Mouse (Mus musculus) lung, postnatal 0 days (tissue): ENCODE measurements around the gene Tmem50b. TPM values are rescaled to one million over a fixed set of nuclear protein-coding genes. Genes with fewer than 3 reads are reported as not detected.

Experiments used
- ATAC-seq: fragments of 200-750 bp; cut with Nextera tagmentation; 2 replicates; pipeline ENCODE4 v1.8.0; 2017; ENCODE audit warnings: moderate library complexity
- DNase-seq: peaks from one replicate; pipeline ENCODE4 v3.0.0-alpha.2; 2016; ENCODE audit warnings: low spot score
- H3K27ac ChIP-seq: fragments of 300-500 bp; sonication (generic); 2 replicates; pipeline ENCODE4 v1.5.1; 2014; ENCODE audit warnings: antibody characterized with exemption, mild to moderate bottlenecking, low read length, mixed read lengths
- H3K27me3 ChIP-seq: fragments of 300-500 bp; sonication (generic); replicated peaks from 2 replicates; pipeline ENCODE4 v1.6.1; 2014; ENCODE audit warnings: low read length, mixed read lengths; ENCODE audit not compliant: insufficient read depth
- H3K36me3 ChIP-seq: fragments of 300-500 bp; sonication (generic); 2 replicates; pipeline ENCODE4 v1.6.1; 2014; ENCODE audit warnings: low read length, mixed read lengths; ENCODE audit not compliant: insufficient read depth
- H3K4me1 ChIP-seq: fragments of 300-500 bp; sonication (generic); 2 replicates; pipeline ENCODE4 v1.6.1; 2014; ENCODE audit warnings: antibody characterized with exemption, low read depth, low read length, mixed read lengths; ENCODE audit not compliant: insufficient read depth
- H3K4me2 ChIP-seq: fragments of 300-500 bp; sonication (generic); replicated peaks from 2 replicates; pipeline ENCODE4 v1.6.1; 2014; ENCODE audit warnings: low read depth, mild to moderate bottlenecking, low read length, moderate library complexity, mixed read lengths
- H3K4me3 ChIP-seq: fragments of 300-500 bp; sonication (generic); 2 replicates; pipeline ENCODE4 v1.5.1; 2014; ENCODE audit warnings: low read depth, low read length
- H3K9ac ChIP-seq: fragments of 300-500 bp; sonication (generic); replicated peaks from 2 replicates; pipeline ENCODE4 v1.6.1; 2014; ENCODE audit warnings: low read depth, mild to moderate bottlenecking
- H3K9me3 ChIP-seq: fragments of 300-500 bp; sonication (generic); 2 replicates; pipeline ENCODE4 v1.6.1; 2016; ENCODE audit warnings: low read length, mixed read lengths
- CTCF ChIP-seq: IDR thresholded peaks from 2 replicates; pipeline ENCODE4 v1.5.1; 2016; ENCODE audit warnings: antibody characterized with exemption, mild to moderate bottlenecking
- EP300 ChIP-seq: IDR thresholded peaks from 2 replicates; pipeline ENCODE4 v1.6.1; 2016; ENCODE audit warnings: antibody characterized with exemption, mild to moderate bottlenecking, control low read depth
- WGBS: fragments of 180-500 bp; shearing (Covaris S2); extraction: QIAGEN DNeasy Blood & Tissue Kit; methylation state at CpG from one replicate; pipeline ENCODE4 v1.1.7; 2014; 5-methylcytosine and 5-hydroxymethylcytosine counted together
- polyA plus RNA-seq: library from polyadenylated mRNA; unstranded; fragments of >200 nt; fragmentation: Nextera tagmentation; extraction: Ambion mirVana; gene quantifications from 2 replicates; pipeline ENCODE4 v1.2.1, GENCODE M21; 2015

The Tmem50b gene
- polyA plus RNA-seq, 1 experiment from 2014 or later = 160 TPM

DNA sequence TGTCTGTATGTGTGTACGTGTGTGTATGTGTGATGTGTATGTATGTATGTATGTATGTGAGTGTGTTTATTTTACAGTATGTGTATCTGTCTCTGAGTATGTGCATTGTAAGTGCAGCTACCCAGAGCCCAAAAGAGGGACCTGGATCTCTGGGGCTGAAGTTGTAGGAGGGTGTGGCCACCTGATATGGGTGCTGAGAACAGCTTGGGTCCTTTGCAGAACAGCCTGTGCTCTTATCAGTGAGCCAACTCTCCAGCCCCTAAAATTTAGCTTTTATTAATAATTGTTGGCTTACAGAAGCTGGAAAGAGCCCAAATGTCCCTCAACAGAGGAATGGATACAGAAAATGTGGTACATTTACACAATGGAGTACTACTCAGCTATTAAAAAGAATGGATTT, 54.0 kb downstream of the Tmem50b start:
- H3K36me3 ChIP-seq = no peaks in the 10 kb centered on the region
- ATAC-seq (no peak), DNase-seq (no peak)
- H3K4me3 ChIP-seq = no peak overlapping the region
- no peak overlapping the region for H3K27ac ChIP-seq
- no peak overlapping the region for H3K9ac ChIP-seq
- H3K4me1 ChIP-seq = peaks cover 20% of the 10 kb centered on the region
- no peak overlapping the region for H3K4me2 ChIP-seq
- no peaks in the 10 kb centered on the region for H3K27me3 ChIP-seq
- no peaks in the 10 kb centered on the region for H3K9me3 ChIP-seq
- TF ChIP-seq EP300 (no peak), CTCF (no peak)
- 93% methylated on average over 1 of the region's 1 CpGs for WGBS

DNA sequence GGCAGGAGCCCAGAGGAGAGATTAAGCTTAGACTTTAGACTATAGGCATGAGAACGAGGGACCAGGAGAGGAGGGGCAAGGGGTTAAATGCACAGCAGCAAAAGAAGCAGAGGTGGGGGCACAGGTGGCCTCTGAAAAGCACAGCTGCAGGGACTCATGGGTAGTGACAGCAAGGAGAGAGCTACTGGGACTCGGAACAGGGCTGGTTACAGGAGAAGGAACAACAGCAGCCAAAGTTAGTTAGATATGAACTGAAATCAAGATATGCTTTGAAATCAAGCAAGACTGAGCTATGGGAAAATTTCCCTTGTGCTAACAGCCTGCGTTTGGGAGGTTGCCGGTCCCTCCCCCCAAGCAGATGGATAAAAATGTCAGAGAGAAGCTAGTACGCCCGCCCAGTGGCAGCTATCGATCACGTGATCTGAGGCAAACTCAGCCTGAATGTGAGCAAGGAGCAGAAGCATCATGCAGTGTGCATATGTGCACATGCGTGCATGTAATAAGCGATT, 56.0 kb downstream of the Tmem50b start:
- no peak overlapping the region for H3K4me2 ChIP-seq
- H3K36me3 ChIP-seq = no peaks in the 10 kb centered on the region
- H3K27ac ChIP-seq = no peak overlapping the region
- H3K4me1 ChIP-seq = peaks cover 18% of the 10 kb centered on the region
- peak; percentile 40 for DNase-seq
- no peak overlapping the region for H3K9ac ChIP-seq
- ATAC-seq = no peak
- H3K4me3 ChIP-seq = no peak overlapping the region
- WGBS = 31% methylated on average over 10 of the region's 10 CpGs
- TF ChIP-seq EP300 (no peak), CTCF (no peak)
- H3K27me3 ChIP-seq = no peaks in the 10 kb centered on the region
- no peaks in the 10 kb centered on the region for H3K9me3 ChIP-seq

DNA sequence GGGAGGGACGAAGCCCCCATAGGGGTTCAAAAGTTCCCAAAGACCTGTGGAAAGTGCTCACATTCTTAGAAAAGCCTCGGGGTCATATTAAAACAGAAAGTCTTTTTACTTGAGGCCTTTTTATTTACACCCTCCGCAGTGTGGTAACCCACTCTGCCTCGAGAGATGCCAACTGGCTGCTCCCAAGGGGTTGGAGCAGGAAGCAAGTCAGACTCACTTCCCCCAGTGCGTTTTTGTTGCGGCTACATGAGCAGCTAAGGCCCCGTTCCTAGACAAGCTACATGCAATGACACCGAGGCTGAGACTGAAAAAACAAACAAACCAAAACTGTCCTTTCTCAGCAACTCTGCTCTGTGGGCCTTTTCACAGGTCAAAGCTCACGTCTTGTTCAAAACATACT, 59.1 kb downstream of the Tmem50b start:
- WGBS = 41% methylated on average over 9 of the region's 9 CpGs
- DNase-seq (no peak), ATAC-seq (0 out of 2 replicates have a peak, but pooled peaks have one; percentile 34)
- Histone ChIP-seq H3K9me3 (no peaks in the 10 kb centered on the region), H3K27me3 (peaks cover 5% of the 10 kb centered on the region; the same call in 1 of the 2 replicates), H3K9ac (no peak overlapping the region), H3K27ac (no peak overlapping the region), H3K4me2 (no peak overlapping the region), H3K36me3 (no peaks in the 10 kb centered on the region), H3K4me1 (peaks cover 3% of the 10 kb centered on the region; the same call in 1 of the 2 replicates), H3K4me3 (no peak overlapping the region)
- no peak for TF ChIP-seq EP300
- TF ChIP-seq CTCF = no peak

DNA sequence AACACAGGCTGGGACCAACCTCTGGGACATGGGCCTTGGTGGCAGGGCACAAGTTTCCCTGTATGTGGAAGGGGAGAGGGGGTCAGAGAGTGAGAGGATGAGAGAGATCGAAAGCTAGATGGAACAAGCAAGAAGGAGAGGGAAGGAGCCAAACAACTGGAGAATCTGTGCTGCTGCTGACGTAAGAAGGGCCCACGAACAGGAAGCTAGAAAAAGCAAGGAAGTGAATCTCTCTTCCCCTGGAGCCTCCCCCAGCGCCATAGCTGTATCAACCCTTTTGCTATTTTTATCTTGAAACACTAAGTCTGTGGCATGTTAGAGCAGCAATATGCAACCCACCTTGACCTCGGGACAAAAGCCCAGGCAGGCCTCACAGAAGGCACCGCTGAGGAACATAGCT, 59.5 kb downstream of the Tmem50b start:
- Histone ChIP-seq H3K27me3 (peaks cover 5% of the 10 kb centered on the region; the same call in 1 of the 2 replicates), H3K27ac (no peak overlapping the region)
- 53% methylated on average over 6 of the region's 6 CpGs for WGBS

DNA sequence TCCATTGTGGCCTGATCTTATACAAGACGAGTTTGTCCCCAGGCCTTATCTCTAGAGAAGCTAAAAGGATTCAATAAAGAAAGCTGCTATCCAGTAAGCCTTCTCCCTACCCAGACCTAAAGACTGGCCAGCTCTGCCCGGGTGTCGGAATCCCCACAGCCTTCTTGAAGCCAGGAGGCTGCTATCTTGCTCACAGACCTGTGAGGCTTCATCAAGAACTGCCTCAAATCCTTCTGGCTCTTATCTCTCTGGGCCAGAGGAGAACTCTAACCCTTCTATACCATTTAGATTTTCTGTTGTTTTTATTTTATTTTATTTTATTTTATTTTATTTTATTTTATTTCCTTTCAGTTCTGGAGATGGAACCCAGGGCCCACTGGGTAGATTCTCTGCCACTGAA, 60.5 kb downstream of the Tmem50b start:
- Histone ChIP-seq H3K4me3 (no peak overlapping the region), H3K27ac (no peak overlapping the region), H3K4me2 (no peak overlapping the region), H3K9me3 (no peaks in the 10 kb centered on the region), H3K9ac (no peak overlapping the region), H3K4me1 (peaks cover 3% of the 10 kb centered on the region; the same call in 1 of the 2 replicates), H3K27me3 (peaks cover 5% of the 10 kb centered on the region; the same call in 1 of the 2 replicates), H3K36me3 (no peaks in the 10 kb centered on the region)
- WGBS = 74% methylated on average over 3 of the region's 3 CpGs
- ATAC-seq (no peak), DNase-seq (no peak)
- TF ChIP-seq EP300 = no peak
- no peak for TF ChIP-seq CTCF

More for the DNA sequence above, 59.5 kb downstream of the Tmem50b start:
- peak; percentile 67 for DNase-seq
- Histone ChIP-seq H3K4me2 (no peak overlapping the region), H3K9me3 (no peaks in the 10 kb centered on the region), H3K36me3 (no peaks in the 10 kb centered on the region), H3K4me1 (peaks cover 3% of the 10 kb centered on the region; the same call in 1 of the 2 replicates), H3K4me3 (no peak overlapping the region), H3K9ac (no peak overlapping the region)
- ATAC-seq = peak; percentile 46
- TF ChIP-seq CTCF = no peak
- TF ChIP-seq EP300 = peak; percentile 50; the same call in 1 of the 2 replicates

DNA sequence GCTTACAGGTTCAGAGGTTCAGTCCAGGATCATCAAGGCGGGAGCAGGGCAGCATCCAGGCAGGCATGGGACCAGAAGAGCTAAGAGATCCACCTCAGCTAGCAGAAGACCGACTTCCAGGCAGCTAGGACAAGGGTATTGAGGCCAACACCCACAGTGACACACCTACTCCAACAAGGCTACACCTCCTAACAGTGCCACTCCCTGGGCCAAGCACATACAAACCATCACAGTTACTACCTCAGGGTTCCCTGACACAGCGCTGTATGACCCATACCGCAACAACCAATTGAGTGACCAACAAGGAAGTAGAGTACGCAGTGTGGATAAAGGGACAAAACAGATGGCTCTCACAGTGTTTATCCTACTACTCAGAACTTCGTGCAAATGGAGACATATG, 61.2 kb downstream of the Tmem50b start:
- no peak for ATAC-seq
- Histone ChIP-seq H3K9ac (no peak overlapping the region), H3K4me2 (no peak overlapping the region), H3K36me3 (no peaks in the 10 kb centered on the region), H3K4me1 (peaks cover 3% of the 10 kb centered on the region; the same call in 1 of the 2 replicates), H3K27ac (no peak overlapping the region), H3K27me3 (peaks cover 5% of the 10 kb centered on the region; the same call in 1 of the 2 replicates), H3K4me3 (no peak overlapping the region), H3K9me3 (no peaks in the 10 kb centered on the region)
- DNase-seq = no peak
- TF ChIP-seq EP300 (no peak), CTCF (no peak)
- WGBS = 87% methylated on average over 6 of the region's 6 CpGs
